Mouse (Mus musculus): ENCODE results near the gene Srarp.

Gene Srarp

DNA sequence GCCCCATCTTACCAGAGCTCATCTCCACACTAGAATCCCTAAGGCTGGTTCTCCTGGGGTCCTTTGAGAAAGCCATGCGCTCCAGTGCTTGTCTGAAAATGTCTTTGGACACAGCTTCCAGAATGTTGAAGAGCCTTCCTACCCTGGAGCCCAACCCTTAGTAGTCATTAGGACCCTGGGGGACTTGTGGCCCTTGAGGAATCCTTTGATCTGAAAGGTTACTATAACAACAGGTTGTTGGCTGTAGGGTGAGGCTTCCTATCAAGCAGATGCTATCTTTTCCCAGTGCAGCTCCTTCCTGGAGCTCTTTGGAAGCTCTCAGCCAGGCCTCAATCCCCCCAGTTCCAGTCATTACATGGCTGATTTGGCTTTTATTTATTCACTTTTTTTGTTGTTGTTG lies at the start of gene Srarp:
TSS of gene Srarp (minus strand) at position 132 of the 400 bp plus-strand sequence.
- DNase-seq (ENCODE audit: low spot score), result no peak

DNA sequence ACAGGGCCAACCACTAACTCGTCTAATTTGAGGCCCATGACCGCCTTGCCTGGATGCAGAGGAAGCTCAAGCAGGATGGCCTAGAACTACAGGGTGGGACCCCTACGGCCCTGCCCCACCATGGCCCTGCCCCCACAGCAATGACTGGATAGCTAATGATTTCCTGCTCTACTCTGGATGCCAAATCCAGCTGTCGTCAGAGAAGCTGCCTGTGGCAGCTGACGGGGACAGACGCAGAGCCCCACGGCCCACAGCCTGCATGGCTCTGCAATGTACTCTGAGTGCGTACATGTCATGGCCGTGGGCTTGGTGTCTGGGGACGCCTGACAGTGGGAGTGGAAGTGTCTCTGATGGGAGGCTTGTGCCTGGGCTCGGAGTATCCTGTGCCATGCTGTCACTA lies 48.2 kb upstream of the Srarp start:
- DNase-seq (ENCODE audit: low spot score), result no peak

DNA sequence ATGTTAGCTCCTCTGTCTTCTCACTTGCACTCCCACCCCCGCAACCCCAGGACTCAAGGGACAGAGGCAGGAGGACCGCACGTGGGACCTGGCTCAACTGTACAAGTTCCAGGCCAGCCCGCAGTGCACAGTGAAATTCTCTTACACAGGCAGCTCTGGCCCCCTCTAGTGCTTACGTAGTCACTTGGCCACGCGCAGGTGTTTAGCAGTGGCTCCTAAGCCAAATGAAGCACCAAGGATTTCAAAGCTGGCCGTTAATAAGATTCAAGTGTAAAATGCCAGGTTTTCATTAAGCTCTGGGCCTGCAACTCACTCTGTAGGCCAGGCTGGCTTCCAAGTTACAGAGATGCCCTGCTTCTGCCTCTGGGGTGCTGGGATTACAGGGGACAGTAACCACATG lies 43.5 kb upstream of the Srarp start:
- DNase-seq (ENCODE audit: low spot score), result no peak

DNA sequence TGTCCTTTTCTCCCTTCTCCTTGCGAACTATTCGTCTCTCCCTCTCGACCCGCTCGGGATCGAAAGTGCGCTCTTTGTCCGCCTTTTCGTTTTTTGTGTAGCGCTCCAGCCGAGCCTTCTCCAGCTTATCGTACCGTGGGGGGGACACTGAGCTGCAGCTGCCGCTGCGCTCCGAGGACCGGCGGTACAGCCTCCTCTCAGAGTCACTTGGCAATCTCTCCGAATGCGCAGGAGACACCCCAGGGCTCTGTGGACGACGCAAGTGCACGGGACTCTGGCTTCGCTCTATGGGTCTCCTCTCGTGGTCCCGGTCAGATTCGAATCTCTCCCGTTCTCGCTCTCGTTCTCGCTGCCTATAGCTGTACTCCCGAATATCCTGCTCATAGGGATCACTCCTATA lies 42.9 kb upstream of the Srarp start:
- DNase-seq (ENCODE audit: low spot score), result no peak

DNA sequence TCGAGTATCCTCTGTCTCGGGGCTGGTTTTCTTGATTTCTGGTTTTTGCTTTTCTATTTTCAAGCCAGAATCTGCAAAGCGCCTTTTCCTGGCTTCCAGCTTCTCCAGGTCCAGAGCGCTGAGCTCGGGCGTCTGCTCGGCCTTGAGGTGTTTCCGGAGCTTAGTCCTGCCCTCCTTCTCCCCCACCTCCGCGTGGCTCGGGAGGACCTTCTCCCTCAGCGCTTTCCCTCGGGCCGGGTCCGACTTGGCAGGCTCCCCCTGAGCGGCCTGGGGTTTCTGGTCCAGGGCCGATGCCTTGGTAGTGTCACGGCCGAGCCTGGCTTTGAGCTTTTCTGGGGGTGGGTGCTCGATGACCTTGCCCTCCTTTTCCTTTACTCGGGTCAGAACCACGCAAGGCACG lies 42.3 kb upstream of the Srarp start:
- no peak for DNase-seq (ENCODE audit: low spot score)

DNA sequence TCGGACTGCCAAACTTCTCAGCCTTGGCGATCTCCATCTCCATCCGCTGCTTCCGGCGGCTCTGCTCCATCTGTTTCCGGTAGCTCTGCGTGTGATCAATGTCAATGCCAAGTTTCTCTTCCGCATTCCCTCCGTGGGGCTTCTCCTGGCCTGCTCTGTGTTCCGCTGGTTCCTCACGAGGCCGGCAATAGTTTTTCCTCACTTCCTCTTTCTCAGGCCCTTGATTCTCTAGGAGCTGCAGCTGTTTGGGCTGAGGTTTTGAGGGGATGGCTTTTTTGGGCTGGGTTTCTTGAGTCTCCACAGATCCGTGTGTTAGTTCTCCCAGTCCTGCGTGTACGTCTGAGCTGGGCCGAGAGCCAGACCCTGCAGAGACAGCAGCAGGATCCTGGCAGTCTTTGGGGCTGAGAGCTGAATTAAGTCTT lies 41.8 kb upstream of the Srarp start:
- DNase-seq (ENCODE audit: low spot score), result no peak

DNA sequence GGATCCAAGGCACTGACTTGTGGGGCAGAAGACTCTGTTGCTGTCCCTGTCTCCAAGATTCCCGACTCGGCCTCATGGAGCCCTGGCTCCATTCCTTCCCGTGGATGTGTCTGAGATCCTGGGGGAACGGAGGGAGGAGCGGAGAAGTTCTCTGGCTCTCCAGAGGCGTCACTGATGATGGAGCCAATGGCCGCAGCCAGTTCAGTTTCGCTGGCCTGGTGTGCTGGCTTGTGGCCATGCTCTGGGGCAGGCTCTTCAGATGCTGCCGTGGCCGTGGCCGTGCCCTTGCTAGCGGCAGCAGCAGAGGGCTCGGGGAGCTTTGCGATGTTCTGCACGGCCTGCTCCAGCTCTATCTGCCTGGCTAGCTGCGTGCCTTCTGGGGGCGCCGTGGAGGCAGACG lies 38.5 kb upstream of the Srarp start:
- no peak for DNase-seq (ENCODE audit: low spot score)

DNA sequence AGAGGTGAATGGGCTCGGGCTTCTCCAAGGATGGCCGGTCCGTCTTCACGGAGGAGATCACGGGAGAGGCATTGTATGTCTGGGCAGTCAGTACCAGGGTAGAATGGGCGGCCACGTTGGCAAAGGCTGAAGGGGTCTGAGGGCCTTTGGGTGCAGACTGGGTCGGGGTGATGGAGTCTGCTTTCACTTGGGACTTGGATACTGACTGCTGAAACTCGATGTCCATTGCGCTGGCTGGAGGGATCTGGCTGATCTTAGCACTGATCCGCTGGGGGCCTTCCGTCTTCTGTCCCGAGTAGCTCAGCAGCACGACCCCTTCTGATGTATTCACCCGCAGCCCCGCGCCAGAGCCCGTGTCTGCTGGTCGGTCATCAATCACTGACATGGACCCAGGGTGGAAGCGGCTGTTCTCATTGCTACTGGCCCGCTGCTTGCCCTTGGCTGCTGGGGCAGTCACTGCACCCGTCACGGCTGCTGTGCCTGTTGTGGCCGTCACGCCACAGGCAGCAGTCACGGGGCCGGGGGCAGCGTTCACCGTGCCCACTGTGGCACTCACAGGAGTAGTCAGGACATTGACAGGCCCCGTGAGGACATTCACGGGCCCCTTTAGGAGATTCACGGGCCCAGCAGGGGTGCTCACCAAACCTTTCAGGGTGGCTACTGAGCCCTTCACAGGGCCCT lies 36.9 kb upstream of the Srarp start:
- DNase-seq (ENCODE audit: low spot score), result no peak

DNA sequence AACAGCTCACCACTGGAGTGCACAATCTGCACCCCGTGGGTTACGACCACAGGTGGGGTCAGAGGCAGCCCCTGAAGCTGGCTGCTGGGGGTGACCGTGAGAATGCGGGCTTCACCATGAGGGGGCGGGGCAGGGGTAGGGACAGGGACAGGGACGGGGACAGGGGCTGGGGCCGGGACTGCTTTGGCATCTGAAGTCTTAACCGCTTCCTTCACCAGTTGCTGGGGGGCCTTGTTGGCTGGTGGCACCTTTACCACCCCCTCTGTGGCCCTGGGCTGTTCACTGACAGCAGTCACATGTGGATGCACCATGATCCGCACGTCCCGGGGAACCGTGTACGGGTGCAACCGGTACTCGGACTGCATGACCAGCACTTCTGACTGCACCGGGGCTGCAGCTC lies 35.6 kb upstream of the Srarp start:
- no peak for DNase-seq (ENCODE audit: low spot score)

DNA sequence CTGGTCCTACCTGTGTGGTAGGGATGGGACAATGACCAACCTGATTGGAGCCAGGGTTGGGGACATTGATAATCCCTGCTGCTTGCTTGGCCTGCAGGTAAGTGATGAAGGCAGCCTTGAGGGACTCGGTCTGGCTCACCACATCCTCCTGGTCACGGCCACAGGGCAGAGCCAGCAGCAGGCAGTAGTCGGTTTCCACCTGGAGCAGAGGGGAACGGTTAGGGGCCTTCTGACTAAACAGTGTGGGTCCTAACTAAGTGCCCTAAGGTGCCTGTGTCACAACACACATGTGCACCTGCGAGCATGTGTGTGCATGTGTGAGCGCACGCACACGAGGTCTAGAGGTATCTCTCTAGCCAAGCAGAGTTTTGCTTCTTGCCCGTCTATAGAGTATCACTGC lies 33.4 kb upstream of the Srarp start:
- DNase-seq (ENCODE audit: low spot score), result no peak

DNA sequence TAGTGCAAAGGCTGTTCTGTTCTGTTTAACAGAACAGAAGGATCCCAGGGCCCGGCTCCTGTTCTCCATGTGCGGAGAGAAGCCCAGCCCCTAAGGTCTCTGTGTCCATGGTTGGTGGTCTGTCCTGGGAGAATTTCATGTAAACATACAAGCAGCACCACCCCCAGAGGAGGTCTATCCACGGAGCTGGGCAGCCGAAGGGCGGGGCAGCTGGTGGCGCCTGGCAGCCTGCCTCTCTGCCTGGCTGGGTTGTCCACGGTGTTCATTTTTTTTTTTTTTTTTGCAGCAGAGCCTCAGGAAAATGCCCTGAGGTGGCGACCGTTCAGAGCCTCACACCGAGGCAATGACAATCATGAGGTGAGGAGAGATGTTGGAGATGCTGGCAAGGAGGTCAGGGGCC lies 32.7 kb upstream of the Srarp start:
- DNase-seq (ENCODE audit: low spot score), result no peak

DNA sequence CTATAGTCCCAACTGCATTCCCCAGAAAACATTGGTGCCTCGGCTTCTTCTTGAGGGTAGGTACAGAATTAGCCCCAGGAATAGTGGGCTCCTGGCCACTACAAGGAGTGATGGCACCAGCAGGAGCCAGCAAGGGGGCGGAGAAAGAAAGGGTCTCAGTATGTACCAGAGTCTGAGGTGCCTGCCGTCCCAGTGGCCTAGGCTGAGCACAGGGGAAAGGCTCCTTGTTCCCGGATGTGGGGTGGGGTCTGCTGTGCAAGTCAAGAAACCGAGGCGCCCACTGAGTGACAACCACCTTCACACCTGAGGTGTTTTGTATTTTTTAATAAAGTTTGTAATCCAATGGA lies 31.6 kb upstream of the Srarp start:
- no peak for DNase-seq (ENCODE audit: low spot score)

DNA sequence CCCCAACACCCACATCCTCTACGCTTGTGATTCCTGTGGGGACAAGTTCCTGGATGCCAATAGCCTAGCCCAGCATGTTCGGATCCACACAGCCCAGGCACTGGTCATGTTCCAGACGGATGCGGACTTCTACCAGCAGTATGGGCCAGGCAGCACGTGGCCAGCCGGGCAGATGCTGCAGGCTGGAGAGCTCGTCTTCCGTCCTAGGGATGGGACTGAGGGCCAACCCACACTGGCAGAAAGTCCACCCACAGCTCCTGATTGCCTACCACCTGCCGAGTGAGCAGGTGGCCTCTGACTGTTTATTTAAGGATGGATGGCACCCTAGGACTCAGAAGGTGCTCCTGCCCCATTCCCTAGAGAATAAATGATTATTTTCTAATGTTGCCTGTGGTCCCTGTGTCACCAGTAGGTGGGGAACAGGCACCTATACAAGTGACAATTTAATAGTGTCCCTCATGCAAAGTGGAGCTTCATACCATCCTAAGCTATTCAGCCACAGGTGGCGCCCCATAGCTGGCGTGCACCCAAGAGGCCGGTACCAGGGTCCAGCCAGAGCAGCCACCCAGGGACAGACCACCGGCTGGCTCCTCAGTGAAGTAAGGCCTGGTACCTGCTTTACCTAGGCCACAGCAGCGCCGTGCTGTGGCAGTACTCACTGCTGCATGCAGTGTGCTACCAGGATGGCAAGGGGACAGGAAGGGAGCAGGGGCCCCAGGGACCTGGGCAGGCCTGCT lies 31.1 kb upstream of the Srarp start:
- no peak for DNase-seq (ENCODE audit: low spot score)

DNA sequence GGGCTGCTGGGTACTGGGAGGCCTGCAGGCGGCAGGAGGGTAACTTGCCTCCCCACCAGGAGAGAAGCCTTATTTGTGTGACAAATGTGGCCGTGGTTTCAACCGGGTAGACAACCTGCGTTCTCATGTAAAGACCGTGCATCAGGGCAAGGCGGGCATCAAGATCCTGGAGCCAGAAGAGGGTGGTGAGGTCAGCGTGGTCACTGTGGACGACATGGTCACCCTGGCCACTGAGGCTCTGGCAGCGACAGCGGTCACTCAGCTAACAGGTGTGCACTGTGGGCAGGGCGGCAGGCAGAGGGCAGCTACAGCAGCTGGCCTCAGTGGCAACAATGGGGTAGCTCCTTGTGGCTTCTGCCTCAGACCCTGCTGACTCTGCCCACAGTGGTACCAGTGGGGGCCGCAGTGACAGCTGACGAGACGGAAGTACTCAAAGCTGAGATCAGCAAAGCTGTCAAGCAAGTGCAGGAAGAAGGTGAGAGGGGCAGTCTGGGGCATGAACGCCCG lies 30.4 kb upstream of the Srarp start:
- no peak for DNase-seq (ENCODE audit: low spot score)

DNA sequence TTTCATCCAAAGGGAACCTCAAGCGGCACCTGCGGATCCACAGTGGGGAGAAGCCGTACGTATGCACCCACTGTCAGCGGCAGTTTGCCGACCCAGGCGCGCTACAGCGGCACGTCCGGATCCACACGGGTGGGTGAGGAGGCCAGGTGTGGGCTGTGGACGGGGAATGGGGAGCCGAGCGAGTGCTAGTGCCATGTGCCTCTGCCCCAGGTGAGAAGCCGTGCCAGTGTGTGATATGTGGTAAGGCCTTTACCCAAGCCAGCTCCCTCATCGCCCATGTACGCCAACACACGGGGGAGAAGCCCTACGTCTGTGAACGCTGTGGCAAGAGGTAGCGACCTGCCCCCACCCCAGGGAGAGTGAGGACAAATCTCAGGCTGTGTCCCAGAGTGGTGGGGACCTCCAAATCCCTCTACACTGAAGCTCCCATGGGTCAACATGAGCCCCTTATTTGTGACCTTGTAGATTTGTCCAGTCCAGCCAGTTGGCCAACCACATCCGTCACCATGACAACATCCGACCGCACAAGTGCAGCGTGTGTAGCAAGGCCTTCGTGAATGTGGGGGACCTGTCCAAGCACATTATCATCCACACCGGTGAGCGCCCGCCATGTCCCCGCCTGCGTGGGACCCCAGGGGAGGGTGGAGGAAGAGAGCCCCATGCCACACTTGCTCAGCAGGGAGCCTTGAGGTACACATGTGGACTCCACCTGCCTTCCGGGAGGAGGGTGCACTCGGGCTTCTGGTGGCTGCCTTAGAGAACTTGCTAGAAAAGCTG lies 29.8 kb upstream of the Srarp start:
- DNase-seq (ENCODE audit: low spot score), result peak; percentile 66

DNA sequence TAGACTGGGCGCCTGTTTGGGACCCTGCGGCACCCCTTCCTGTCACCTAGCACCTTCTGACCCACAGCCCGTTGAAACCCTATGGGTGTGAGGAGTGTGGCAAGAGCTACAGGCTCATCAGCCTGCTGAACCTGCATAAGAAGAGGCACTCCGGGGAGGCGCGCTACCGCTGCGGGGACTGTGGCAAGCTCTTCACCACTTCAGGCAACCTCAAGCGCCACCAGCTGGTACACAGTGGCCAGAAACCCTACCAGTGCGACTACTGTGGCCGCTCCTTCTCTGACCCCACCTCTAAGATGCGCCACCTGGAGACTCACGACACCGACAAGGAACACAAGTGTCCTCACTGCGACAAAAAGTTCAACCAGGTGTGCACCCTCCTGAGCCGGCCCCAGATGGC lies 28.8 kb upstream of the Srarp start:
- no peak for DNase-seq (ENCODE audit: low spot score)

DNA sequence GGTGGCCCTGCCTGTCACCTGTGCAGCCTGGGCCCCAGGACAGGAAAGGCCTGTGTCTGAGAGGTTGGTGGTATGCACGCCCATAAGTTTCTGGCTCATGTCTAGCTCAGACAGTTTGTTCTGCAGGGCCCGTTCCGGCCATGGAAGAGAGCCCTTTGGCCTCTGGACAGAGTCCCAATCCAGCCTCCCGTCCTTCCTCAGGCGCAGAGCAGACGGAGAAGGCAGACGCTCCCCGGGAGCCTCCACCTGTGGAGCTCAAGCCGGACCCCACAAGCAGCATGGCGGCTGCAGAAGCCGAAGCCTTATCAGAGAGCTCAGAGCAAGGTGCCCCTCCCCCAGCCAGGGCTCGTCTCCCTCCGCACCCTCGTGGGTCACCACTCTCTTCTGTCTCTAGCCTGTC lies 27.6 kb upstream of the Srarp start:
- no peak for DNase-seq (ENCODE audit: low spot score)

DNA sequence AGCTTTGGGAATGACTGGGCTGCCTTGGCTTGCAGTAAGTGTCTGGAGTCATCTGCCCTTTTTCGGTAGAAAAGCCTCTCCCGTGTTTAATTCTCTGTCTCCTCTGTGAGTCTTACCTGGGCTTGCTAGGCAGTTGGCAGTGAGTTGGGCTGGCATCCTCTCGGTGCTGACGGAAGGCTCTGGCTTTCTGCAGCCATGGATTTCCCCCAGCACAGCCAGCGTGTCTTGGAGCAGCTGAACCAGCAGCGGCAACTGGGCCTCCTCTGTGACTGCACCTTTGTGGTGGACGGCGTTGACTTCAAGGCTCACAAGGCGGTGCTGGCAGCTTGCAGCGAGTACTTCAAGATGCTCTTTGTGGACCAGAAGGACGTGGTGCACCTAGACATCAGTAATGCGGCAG lies 25.7 kb upstream of the Srarp start:
- no peak for DNase-seq (ENCODE audit: low spot score)

DNA sequence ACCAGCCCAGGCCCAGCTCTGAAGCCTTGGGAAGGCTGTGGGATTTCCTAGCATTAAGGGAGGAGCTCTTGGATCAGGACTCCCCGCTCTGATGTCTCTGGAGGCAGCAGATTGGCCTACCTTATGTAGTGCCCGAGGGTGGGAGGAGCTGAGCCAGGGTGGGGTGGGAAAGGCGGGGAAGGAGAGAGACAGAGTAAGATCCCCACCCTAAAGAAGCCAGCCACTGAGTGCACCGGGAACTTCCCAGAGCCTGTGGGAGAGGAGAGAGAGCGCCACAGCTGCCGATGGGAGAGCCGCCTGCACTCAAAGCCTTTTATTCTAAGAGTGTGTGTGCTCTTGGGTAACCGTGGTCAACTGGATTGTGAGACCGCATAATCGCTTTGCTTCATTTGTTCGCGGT lies 25.2 kb upstream of the Srarp start:
- no peak for DNase-seq (ENCODE audit: low spot score)

DNA sequence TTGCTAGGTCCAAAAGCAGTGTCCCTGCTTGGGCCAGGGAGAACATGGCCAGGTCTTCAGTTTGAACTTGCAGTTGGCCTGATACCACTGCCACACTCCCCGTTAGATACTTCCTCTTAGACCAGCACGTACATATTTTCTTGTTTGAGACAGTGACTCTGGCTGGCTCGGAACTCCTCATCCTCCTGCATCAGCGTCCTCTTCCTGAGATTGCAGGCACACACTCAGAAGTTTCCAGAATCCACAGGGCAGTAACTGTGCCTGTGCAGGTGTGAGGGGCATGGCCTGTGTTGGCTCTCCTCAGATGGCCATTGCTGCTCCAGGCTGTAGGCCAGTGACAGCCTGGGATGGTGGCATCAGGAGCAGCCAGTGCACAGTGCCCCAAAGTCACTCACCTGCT lies 24.6 kb upstream of the Srarp start:
- no peak for DNase-seq (ENCODE audit: low spot score)

DNA sequence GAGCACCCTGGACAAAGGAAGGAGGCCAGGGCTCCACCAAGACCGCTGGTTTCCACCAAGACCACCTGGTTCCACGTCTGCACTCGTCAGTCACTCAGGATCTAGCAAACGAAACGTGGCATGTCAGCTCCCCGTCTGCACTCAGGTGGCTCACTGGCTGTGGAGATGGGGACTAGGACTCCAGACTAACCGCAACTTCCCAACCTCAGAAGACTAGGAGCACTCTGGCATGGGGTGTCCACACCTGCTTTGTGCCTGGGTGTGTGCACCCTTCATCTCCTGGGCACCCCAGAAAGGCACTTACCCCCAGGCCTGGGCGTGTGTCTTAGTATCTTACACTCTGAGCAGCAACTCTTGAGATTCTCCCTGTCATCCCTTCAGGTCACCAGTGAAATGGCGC lies 23.9 kb upstream of the Srarp start:
- DNase-seq (ENCODE audit: low spot score), result no peak

DNA sequence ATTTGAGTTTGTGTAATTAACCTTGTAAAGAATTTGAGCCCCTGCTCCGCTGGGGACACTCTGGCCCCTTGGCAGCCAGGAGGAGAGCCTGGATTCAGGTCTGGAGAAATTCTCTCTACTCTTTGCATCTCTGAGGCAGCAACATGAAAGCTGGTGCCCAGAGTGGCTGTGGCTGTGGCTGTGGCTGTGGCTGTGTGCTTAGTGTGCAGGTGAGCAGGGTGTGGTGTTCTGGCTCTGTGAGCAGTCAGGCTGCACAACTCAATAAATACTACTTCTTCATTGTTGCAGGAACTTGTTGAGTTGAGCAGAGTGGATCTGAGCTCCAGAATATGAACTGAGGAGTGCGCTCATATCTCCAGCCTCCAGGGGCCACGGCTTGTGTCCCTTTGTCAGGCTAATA lies 23.0 kb upstream of the Srarp start:
- DNase-seq (ENCODE audit: low spot score), result peak; percentile 45

DNA sequence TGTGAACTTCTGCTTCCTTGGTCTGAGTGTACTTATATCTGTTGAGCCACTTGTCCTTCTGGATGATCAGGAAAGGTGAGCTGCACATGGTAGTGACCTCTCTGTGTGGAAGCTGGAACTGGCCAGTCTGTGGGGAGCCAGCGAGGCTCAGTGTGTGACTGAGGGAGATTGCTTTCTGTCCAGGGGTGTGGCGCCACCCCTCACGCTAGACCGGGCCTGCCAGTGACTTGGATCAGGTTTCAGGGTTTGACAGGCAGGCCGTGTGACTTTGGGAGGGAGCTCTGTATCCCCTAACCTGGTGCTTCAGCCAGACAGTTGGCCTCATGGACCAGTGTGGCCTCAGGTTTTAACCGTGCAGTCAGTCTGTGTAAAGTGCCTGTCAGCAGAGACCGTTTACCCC lies 22.3 kb upstream of the Srarp start:
- DNase-seq (ENCODE audit: low spot score), result peak; percentile 45

All from retina, embryonic 14.5 days (tissue).